Mouse (Mus musculus) layer of hippocampus, postnatal 36 days (tissue): Measurements from ENCODE around the gene Angpt4. TPM values are rescaled to one million over a fixed set of nuclear protein-coding genes. Genes with fewer than 3 reads are reported as not detected.
A peak's percentile ranks its signal among the peaks of the same experiment; 100 is the strongest.

ENCODE experiments used
- DNase-seq, 2 experiments: peaks; one replicate each; pipeline ENCODE4 v3.0.0; 2022
- total RNA-seq, 2 experiments: library from RNA; stranded (reverse); gene quantifications; 2 replicates each; pipeline ENCODE4 v1.2.3; 2021

The Angpt4 gene
- total RNA-seq, 2 experiments from 2014 or later: 0.15 to 0.25 TPM

DNA sequence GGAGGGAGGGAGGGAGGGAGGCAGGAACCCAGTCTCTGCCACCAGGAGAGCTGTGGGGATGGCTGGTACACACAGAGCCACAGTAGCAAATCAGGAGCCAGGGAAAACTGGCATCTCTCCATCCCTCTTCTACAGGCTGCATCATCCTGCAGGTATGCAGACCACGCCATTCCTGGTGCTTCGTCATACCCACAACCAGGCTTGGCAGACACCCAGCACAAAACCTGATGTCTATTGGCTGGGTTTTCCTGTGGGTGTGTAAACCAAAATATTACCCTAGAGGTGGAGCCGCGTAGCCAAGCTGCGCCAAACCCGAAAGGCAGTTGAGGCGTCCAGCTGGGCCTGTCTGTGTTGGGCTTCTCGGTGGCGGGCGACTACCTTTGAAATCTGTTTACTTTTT, 51.5 kb downstream of the Angpt4 start:
- DNase-seq: peak; percentile 61 to 72

DNA sequence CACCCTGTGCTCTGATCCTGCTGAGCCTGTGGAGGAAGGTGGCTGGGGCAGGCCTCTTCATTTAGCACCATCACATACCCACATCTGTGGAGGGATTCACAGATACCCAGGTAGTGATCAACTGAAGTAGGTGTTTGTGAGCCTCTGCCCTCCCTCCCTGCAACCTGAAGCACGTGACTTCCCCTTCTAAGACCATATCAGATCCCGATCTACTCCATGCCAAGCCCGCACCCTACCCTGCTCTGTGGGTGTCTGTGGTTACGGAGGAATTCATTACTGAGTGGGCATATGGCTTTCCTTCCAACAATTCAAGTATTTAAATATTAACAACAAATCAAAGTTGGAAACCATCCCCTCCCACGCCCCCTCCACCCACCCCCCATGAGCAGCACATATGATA, 52.3 kb downstream of the Angpt4 start:
- DNase-seq: no peak

DNA sequence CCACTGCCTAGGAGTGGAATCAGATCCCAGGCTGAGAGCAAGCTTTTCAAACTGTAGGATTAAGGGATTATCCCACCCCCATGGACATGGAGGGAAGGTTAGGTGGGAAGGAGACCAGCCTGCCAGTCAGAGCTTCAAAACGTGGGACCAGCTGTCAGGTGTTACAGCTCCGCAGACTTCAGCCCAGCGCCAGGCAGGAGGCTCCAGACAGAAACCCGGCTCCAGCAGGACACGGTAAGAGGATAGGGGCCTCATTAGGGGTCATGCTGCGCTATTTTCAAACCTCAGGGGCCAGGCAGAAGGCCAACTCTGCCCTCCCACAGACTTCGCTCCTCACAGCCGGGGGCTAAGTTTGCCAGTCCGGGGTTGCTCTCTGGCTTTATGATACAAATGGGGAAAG, 53.0 kb downstream of the Angpt4 start:
- DNase-seq: no peak

DNA sequence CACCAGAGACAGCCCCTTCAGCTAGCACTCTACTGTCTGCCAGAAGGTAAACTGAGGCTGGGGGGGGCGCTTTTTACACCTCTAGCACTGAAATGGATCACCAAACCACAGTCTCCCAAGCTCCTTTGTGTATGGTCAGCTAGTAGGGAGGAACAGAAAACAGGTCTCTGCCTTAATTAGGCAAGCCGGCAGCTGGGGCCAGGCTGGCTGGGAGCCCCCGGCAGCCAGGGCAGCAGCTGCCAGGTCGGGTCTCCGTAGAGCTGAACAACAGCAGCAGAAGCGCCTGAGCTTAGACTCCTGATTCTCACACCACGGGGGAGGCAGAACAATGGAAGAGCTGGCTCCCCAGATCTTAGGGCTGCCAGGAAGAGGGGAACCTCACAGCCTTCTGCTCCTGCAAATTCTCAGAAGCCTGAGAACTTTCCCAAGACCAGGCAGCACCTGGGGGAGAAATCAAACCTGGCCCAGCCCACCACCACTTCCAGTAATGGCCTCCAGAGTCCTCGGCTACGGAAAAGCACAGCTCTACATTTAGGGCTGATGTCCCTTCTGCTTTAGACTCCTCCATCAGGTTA, 56.3 kb downstream of the Angpt4 start:
- DNase-seq: no peak

DNA sequence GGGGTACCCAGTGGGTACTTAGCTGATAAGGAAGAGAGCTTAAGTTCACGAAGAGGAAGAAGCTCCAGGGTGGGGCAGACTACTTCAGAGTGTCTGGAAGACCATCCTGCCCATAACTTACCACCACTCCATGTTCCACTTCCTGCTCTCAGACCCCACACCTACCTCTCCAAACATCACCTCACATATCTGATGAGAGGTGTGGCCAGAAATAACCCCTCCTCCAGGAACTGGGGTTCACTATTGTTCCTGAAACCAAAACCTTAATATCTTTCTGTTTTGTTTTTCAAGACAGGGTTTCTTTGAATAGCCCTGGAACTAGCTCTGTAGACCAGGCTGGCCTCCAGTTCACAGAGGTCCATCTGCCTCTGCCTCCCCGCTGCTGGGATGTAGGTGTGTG, 56.8 kb downstream of the Angpt4 start:
- no peak for DNase-seq

DNA sequence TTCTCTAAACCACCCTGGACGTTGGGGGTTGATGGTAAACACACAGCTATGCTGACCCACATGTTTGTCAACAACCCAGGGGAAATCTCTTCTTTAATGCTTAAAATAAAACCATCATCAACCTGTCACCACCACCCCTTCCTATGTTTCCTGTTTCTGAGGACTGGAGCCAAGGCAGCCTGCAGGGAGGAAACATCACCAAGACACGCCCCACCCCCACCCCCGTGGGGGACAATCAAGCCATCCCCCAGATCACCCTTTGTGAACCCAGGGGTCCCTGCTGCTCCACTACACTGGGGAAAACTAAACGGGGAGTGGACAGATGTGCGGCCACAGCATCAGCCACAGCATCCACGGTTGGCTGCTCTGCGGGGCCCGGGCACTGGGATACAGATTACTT, 57.4 kb downstream of the Angpt4 start:
- DNase-seq: no peak

DNA sequence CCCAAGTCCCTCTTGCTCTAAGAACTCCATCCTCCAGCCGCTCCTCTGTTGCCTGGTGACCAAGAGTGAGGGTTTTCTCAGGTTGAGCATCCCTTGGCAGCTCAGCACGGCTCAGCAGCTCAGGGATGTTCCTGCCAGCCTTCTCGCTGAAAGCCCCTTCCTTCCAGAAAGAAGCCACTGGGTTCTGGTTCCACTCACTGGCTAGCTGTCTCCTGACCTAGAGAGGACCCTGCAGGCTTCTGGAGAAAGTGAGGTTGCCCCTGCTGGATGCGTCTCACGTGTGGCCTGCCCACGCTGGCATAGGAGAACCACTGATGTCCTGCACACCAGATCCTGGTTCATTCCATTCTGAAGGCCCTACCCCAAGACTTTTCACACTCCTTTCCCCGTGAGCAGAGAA, 58.0 kb downstream of the Angpt4 start:
- no peak for DNase-seq

DNA sequence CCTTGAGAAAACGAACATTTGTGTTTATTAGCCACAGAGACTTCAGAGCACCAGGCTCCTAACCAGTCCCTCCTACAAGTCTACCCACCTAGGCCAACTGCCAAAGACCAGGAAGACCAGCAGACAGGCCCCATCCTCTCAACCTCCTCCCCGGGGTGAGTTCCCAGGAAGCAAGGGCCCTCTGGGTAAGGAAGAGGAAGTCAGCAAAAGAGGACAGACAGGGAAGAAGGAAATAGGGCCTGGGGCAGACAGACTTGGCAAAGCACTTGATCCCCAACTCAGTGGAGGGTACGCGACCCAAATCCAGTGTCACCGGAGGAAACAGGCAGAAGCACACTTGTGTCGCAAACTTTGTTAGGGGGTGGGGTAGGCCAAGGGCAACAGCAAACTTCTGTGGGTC, 58.4 kb downstream of the Angpt4 start:
- DNase-seq: no peak

DNA sequence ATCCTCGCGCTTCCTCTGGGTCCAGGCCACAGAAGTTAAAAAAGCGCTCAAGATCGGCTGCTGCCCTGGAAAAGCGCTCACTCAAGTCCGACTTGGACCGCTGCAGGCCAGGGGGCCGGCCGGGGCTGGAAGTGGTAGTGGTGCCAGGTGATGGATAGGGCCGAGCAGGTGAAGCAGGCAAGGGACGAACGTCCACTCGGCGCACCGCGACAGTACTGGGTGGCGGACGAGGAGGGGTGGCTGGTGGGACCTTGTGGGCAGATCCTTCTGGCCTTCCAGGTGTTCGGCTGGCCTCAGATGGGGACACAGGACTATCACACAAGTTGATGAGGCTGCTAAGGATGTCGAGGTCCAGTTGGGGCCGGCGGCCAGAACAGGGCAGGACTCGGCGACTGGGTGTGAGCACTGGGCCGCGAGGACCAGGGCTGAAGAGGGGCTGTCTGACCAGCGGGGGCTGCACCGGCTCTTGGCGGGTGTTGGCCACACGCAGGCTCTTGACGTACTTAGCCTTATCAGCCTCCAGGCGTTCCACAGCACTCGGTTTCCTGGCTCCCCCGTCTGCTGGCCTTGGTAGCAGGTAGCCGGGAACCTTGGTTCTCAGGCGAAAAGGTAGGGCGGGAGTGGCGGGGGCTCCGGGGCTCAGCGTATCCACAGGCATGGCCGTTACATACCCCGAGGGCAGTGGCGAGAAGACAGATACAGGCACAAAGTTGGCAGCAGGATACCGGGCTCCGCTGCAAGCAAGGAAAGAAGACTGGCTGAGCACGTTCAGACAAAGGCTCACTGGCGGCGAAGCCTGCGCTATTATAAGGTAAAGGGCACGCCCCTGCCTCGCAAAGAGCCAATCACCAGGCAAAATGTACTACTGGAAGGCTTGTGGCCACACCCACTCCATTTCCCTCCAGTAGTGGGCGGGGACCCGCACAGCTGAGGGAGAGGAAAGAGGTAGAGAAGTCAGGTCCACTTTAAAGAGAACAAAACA, 59.5 kb downstream of the Angpt4 start:
- peak; percentile 63 to 64 for DNase-seq

DNA sequence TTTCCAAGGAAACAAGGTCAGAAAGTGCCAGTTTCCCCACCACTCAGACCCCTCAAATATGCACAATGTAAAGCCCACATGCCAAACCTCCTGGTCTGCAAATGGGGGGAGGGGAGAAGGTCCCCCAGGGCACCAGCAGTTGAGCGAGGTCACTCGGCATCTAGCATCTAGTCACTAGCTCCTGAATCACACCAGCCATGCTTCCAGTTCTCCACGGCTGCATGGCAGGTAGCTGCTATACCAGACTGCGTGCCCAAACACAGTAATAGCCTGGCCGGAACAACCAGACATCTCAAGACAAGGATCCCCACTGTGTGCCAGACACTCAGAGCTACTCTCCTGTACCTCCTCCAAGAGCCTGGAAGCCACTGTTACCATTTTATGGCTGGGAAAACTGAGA, 60.7 kb downstream of the Angpt4 start:
- DNase-seq: no peak

DNA sequence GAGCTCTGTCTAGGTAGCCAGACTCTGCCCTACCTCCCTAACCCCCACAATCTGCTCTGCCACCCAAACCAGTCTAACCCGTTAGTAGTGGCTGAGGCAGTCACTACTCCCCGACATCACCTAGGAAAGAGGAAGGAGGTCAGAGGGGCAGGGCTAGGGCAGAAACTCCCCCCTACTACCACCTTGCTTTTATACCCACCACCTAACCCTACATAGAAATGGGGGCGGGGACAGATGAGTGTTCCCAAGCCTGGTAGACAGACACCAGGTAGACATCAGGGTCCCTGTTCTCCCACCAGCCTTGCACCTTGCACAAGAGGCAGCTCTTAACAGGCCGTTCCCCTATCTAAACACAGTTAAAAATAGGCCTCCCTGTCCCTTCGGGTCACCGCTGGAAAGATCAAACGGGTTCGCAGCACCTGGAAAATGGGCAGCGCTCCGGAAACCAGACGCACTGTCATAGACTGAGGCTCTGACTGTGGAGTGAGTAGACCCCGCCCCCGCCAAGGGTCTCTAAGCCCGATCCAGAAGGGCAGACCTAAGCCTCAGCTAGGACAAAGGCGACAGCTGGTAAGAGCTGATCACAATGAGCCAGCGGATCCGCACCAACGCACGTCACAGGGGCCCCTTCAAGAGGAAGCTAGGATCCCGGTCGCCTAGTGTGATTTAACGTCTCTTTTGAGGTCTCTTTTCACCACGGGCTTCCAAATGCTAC, 62.0 kb downstream of the Angpt4 start:
- DNase-seq: no peak

DNA sequence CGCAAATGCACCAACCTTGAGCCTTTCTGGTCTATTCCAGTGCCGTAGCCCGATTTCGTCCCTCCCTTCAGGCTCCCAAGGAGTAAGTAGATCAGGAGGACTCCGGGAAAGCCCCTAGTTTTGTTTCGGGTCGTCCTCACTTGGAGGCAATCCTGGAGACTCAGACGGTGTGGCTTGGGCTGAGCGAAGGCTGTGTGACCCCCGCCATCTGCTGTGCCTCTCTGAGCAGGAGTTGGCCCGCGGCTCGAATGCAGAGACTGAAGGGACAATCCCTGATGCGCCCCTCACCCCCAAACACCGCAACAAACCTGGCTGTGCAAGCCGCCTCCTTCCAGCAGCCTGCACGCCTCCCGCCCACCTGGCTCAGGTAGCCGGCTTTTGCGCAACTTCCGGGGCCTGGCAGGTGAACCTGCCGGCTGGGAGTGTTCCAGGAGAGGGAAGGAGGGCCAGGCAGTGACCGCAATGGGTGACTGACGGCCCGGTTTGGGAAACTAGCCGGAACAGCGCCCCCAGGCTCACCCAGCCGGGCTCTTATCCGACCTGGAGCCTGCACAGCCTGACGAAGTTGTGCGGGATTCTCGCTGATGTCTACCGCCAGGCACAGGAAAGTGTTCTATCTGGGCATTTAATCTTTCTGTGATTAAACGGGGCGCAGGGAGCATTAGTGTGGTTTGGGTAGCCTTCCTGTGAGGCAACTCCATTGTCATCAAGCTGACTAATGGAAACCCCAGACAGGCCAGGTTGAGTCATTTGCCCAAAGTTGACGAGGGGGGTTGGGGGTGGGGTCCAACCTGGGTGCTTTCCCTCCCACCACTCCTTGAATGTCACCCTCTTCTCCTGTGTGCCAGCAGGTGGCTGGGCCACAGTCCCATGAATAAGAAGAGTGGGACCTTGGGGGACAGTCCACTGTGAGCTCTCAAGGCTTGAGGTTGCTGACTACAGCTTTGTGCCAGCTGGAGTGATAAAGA, 62.9 kb downstream of the Angpt4 start:
- no peak for DNase-seq

DNA sequence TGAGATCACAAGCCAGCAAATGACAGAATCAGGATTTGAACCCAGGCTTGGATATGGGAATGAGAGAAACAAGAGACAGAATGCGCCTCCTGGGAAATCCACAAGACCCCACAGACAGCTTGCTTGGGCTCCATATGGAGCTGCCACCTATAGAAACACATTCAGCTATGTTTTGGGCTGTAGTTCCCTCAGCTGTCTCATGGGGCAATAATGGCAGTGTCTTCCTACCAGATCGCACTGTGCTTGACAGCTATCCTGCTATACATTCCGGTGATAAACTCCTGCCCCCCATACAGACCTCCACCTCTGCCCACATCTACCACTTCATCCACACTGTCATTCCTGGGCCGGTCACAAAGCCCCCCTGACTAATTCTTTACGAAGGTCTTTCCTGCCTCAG, 64.3 kb downstream of the Angpt4 start:
- no peak for DNase-seq

DNA sequence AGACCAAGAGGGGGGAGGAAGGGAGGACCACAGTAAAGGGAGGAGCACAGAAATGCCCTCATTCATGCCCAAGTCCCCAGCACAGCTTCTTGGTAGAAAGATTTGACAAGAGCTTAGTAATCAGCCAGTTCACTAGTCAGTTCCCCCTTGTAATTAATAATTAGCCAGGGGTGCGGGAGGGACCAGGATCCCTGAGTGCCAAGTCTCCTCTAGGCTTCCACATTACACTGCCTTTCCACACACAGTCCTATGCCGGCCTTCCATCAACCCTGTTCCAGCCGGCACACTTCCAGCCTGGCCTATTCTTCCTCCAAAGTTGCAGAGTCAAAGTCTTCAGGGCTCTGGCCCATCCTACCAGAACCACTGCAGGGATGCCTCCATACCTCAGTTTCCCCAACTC, 65.1 kb downstream of the Angpt4 start:
- DNase-seq: no peak

DNA sequence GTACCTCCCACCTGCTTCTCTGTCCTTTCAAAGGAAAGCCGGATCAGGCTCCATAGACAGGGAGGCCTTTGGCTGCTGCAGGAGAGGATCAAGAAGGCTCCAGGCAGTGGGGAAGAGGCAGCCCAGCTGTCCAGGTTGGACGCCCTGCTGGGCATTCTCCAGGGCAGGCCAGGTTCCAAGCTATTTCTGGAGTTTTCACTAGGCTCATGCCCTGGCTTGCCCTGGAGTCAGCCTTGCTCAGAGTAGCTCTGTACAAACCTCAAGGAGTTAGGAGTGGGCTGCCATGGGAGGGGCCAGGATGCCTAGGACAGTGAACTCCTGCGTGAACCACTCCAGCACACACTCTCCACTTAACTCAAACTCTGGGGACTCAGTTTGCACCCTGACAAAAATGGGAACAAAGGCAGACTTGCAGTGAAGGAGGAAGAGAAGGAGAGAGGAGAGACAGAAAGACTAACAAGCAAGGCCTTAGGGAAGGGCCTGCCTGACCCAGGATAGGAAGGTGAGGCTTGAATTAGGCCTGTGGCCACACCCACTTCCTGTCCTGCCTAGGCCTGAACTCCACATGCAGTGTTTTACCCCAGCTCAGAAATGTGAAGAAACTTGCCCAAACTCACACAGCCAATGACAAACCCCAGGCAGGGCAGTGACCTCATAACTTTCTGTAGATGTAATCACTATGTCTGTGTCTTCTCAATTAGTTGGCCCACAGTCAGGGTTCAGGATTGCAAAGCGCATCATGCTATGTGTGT, 66.9 kb downstream of the Angpt4 start:
- DNase-seq: no peak

DNA sequence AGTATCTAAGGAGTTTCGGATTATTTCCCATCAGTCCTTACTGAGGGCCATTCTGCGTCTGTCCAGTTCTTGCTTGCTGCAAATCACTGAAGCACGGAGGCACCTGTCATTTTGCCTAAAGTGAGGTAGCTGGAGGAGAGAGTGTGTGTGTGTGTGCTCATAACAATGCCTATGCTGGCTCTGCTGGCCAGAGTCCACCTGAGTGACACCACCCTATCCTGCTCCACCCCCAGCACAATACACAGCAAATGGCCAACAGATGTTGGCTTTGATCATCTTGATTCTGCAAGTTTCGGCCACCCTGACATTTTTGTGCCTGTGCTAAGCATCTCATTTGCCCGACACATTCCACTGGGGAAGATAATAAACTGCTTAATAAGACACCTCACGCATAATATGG, 67.5 kb downstream of the Angpt4 start:
- no peak for DNase-seq

DNA sequence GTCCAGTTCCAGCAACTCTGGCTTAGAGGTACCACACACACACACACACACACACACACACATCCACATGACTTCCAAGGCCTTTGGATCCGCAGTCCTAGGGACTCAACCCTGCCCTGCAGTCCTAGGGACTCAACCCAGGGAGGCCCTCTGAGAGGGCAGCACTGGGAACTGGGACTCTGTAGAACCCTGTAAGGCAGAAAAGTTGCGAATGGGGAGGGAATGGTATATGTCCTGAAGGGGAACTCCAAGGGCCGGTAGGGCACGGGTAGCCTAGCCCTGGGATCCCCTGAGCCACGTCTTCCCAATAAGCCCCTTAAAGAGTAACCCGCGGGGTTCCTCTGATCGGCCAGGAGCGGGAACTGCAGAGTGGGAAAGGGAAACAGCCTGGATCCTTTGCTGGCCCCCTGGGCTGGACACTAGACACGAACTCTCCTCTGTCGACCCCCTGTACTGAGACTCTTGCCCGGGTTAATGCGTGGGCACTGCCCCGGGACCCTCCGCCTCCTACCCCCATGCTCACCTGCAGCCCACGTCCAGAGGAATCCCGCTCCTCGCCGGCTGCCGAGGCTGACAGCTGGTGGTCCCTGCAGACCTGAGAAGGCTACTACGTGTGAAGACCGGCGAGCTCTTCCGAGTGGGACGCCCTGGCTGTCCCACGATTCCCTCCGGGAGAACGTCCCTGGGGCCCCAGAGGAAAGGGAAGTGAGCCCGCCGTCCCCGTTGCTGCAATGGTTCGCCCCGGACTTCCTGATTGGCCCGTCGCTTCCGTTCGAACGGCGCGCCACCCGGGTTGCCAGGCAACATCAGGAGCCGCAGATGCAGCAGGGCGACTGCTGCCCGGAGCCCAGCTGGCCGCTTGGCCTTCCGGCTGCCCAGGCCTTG, 68.7 kb downstream of the Angpt4 start, which contains the start of gene Fam110a:
Gene Fam110a (minus strand): TSS at position 750 of the 885 bp plus-strand sequence.
- peak; percentile 89 to 91 for DNase-seq

DNA sequence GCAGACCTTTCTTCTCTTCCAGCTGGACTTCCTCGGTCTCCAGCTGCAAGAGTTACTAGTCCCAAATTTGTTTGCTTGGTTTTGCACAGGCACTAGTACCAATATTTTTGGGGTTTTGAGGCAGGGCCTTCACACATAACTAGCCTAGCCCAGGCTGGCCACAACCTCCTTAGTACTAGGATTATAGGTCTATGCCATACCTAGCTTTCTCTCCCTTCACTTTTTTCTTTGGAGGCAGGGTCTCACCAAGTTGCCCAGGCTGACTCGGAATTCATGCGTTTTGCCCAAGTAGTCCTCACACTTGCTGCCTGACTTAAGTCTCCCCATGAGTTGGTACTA, 69.3 kb downstream of the Angpt4 start:
- no peak for DNase-seq

DNA sequence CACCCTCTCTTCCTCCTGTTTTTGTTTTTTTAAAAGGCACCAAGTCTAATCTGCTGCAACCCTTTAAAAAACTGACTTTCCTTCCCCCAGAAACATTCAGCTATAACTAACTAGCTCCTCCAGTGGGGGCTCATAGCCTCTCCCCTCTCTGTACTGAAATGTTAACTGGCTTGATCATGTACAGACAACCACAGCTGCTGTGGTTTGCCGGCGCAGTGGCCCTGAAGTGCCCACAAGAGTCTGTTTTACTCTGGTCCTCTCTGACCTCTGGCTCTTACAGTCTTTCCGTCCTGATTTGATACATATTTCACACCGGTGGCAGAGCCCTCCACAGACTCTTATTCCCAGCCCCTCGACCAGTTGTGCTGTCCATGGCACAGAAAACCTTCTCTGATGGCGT, 70.3 kb downstream of the Angpt4 start:
- no peak for DNase-seq

DNA sequence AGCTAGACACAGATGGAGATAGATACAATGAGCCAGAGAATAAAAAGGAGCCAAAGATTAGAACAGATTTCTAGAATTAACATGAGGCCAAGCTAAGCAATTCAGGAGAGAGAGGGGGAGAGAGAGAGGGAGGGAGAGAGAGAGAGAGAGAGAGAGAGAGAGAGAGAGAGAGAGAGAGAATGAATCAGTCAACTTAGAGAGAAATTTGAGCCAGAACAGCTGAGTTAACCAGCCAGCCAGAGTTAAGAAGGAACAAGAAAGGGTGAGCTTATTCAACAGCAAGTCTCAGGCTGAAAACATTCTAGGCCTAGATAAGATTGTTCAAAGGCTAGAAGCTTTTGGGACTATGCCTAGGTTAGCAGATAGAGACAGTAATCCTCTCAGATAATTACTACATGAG, 71.5 kb downstream of the Angpt4 start:
- no peak for DNase-seq
